Mouse (Mus musculus) CH12.LX (cell line): ENCODE measurements around the gene Gon7. TPM values are rescaled to one million over a fixed set of nuclear protein-coding genes. Genes with fewer than 3 reads are reported as not detected.

Experiments
- DNase-seq: peaks from one replicate; pipeline ENCODE4 v3.0.0-alpha.2; 2013; ENCODE audit errors: extremely low read depth
- H3K27ac ChIP-seq: 2 replicates; pipeline ENCODE4 v1.5.1; 2012; ENCODE audit warnings: low read depth, mild to moderate bottlenecking, control low read depth, moderate library complexity; ENCODE audit not compliant: insufficient read depth
- H3K27me3 ChIP-seq: replicated peaks from 2 replicates; pipeline ENCODE3; 2012; ENCODE audit warnings: inconsistent platforms
- H3K36me3 ChIP-seq, 2 experiments: replicated peaks in 1 of 2; 2 replicates each; pipeline versions ENCODE3 to v1.6.1; 2012; ENCODE audit warnings: inconsistent platforms in 1 of 2, low read length in 1 of 2, mild to moderate bottlenecking in 1 of 2, mixed read lengths in 1 of 2, moderate library complexity in 1 of 2; ENCODE audit not compliant: control insufficient read depth in 1 of 2, insufficient read depth in 1 of 2
- H3K4me1 ChIP-seq, 2 experiments: 2 replicates each; pipeline ENCODE4 v1.6.1; 2012; ENCODE audit warnings: inconsistent platforms in 1 of 2, moderate library complexity in 1 of 2; ENCODE audit not compliant: insufficient read depth in 2 of 2, control insufficient read depth in 1 of 2
- H3K4me2 ChIP-seq: 2 replicates; pipeline ENCODE4 v1.6.1; 2012; ENCODE audit warnings: low read depth, mild to moderate bottlenecking, control low read depth; ENCODE audit not compliant: poor library complexity, insufficient read depth, severe bottlenecking
- H3K4me3 ChIP-seq, 3 experiments: fragments of 150-350 bp in 1 of 3; sonication (generic) in 1 of 3; replicated peaks in 1 of 3; 2 replicates each; pipeline versions ENCODE3 to v1.5.1; 2011 to 2012; ENCODE audit warnings: low read depth in 2 of 3, low read length in 2 of 3, mild to moderate bottlenecking in 2 of 3, moderate library complexity in 2 of 3, control low read depth in 1 of 3, improper control_type of control experiment in 1 of 3, inconsistent platforms in 1 of 3, mixed read lengths in 1 of 3; ENCODE audit not compliant: poor library complexity in 1 of 3
- H3K79me2 ChIP-seq: replicated peaks from 2 replicates; pipeline ENCODE4 v1.6.1; 2012; ENCODE audit warnings: mild to moderate bottlenecking, moderate library complexity; ENCODE audit not compliant: control insufficient read depth, poor library complexity, insufficient read depth, severe bottlenecking; ENCODE audit errors: extremely low read depth
- H3K9ac ChIP-seq: 2 replicates; pipeline ENCODE4 v1.6.1; 2012; ENCODE audit warnings: low read depth, mild to moderate bottlenecking, control low read depth, moderate library complexity; ENCODE audit not compliant: insufficient read depth
- H3K9me3 ChIP-seq: replicated peaks from 2 replicates; pipeline ENCODE3; 2012; ENCODE audit warnings: low read length, inconsistent platforms, mixed read lengths
- BHLHE40 ChIP-seq: IDR thresholded peaks from 2 replicates; pipeline ENCODE4 v1.6.1; 2011; ENCODE audit warnings: mild to moderate bottlenecking, low read depth, low read length, improper control_type of control experiment
- CHD1 ChIP-seq: IDR thresholded peaks from 2 replicates; pipeline ENCODE4 v1.6.1; 2012; ENCODE audit warnings: low read depth, low read length, improper control_type of control experiment, inconsistent platforms
- CHD2 ChIP-seq: IDR thresholded peaks from 2 replicates; pipeline ENCODE4 v1.6.1; 2011; ENCODE audit warnings: low read length, improper control_type of control experiment
- CTCF ChIP-seq, 2 experiments: IDR thresholded peaks in 1 of 2; conservative IDR thresholded peaks in 1 of 2; 2 replicates each; pipeline ENCODE4 v1.5.1; 2011 to 2012; ENCODE audit warnings: low read depth in 2 of 2, low read length in 2 of 2, improper control_type of control experiment in 1 of 2, inconsistent platforms in 1 of 2, mild to moderate bottlenecking in 1 of 2, moderate library complexity in 1 of 2
- E2F4 ChIP-seq: IDR thresholded peaks from 2 replicates; pipeline ENCODE4 v1.6.1; 2011; ENCODE audit warnings: low read depth, low read length, improper control_type of control experiment; ENCODE audit not compliant: insufficient replicate concordance
- ELF1 ChIP-seq: IDR thresholded peaks from 2 replicates; pipeline ENCODE4 v1.6.1; 2014; ENCODE audit warnings: low read depth, mild to moderate bottlenecking, inconsistent platforms, low read length, improper control_type of control experiment
- EP300 ChIP-seq: IDR thresholded peaks from 2 replicates; pipeline ENCODE4 v1.6.1; 2011; ENCODE audit warnings: low read length, improper control_type of control experiment
- IRF4 ChIP-seq: IDR thresholded peaks from 2 replicates; pipeline ENCODE4 v1.6.1; 2014; ENCODE audit warnings: low read depth, mild to moderate bottlenecking, inconsistent platforms, low read length, improper control_type of control experiment
- JUND ChIP-seq: conservative IDR thresholded peaks from 2 replicates; pipeline ENCODE4 v1.6.1; 2011; ENCODE audit warnings: low read depth, low read length, improper control_type of control experiment
- MAFK ChIP-seq: IDR thresholded peaks from 2 replicates; pipeline ENCODE4 v1.6.1; 2011; ENCODE audit warnings: low read length, improper control_type of control experiment; ENCODE audit not compliant: insufficient replicate concordance
- MAX ChIP-seq: IDR thresholded peaks from 2 replicates; pipeline ENCODE4 v1.6.1; 2011; ENCODE audit warnings: low read length, improper control_type of control experiment
- MEF2A ChIP-seq: IDR thresholded peaks from 2 replicates; pipeline ENCODE4 v1.6.1; 2014; ENCODE audit warnings: low read depth, mild to moderate bottlenecking, inconsistent platforms, low read length, improper control_type of control experiment, borderline replicate concordance
- NRF1 ChIP-seq: IDR thresholded peaks from 2 replicates; pipeline ENCODE4 v1.6.1; 2014; ENCODE audit warnings: low read depth, mild to moderate bottlenecking, inconsistent platforms, low read length, improper control_type of control experiment, moderate library complexity
- PAX5 ChIP-seq: IDR thresholded peaks from 2 replicates; pipeline ENCODE4 v1.6.1; 2012; ENCODE audit warnings: low read length, inconsistent platforms, mixed read lengths
- RAD21 ChIP-seq: IDR thresholded peaks from 2 replicates; pipeline ENCODE4 v1.6.1; 2011; ENCODE audit warnings: low read depth, mild to moderate bottlenecking, low read length, improper control_type of control experiment, moderate library complexity
- RCOR1 ChIP-seq: conservative IDR thresholded peaks from 2 replicates; pipeline ENCODE4 v1.6.1; 2012; ENCODE audit warnings: low read depth, mild to moderate bottlenecking, inconsistent platforms, low read length, improper control_type of control experiment
- SMC3 ChIP-seq: IDR thresholded peaks from 2 replicates; pipeline ENCODE4 v1.6.1; 2011; ENCODE audit warnings: low read depth, low read length, improper control_type of control experiment
- TCF12 ChIP-seq: IDR thresholded peaks from 2 replicates; pipeline ENCODE4 v1.6.1; 2014; ENCODE audit warnings: low read depth, mild to moderate bottlenecking, inconsistent platforms, low read length, improper control_type of control experiment
- USF1 ChIP-seq: IDR thresholded peaks from 2 replicates; pipeline ENCODE4 v1.6.1; 2014; ENCODE audit warnings: low read depth, mild to moderate bottlenecking, inconsistent platforms, low read length, improper control_type of control experiment
- ZC3H11A ChIP-seq: IDR thresholded peaks from 2 replicates; pipeline ENCODE4 v1.6.1; 2012; ENCODE audit warnings: low read depth, mild to moderate bottlenecking, inconsistent platforms, low read length, improper control_type of control experiment
- ZMIZ1 ChIP-seq: IDR thresholded peaks from 2 replicates; pipeline ENCODE4 v1.6.1; 2012; ENCODE audit warnings: low read depth, mild to moderate bottlenecking, inconsistent platforms, low read length, improper control_type of control experiment
- dilution Hi-C: fragments of 300-500 bp; cut with MboI; formaldehyde crosslinking; loops from 2 replicates; pipeline ENCODE4 v1.14.3; 2020; ENCODE audit warnings: low sequenced_read_pairs; ENCODE audit not compliant: extremely low pct_unique_long_range_greater_than_20kb, extremely low pct_ligation_motif_present
- in situ Hi-C: fragments of 300-500 bp; cut with MboI; formaldehyde crosslinking; loops from 3 replicates; pipeline ENCODE4 v1.14.3; 2019; ENCODE audit warnings: low sequenced_read_pairs, low pct_ligation_motif_present, low pct_unique_long_range_greater_than_20kb, mixed read lengths
- polyA plus RNA-seq: library from polyadenylated mRNA; unstranded; fragments of >175 nt; gene quantifications from 2 replicates; pipeline ENCODE4 v1.2.1, GENCODE M21; 2012; ENCODE audit warnings: low read depth; ENCODE audit not compliant: insufficient read length
- total RNA-seq, 2 experiments: library from RNA; depleted of rRNA; stranded (reverse); fragments of 300-350 nt in 1 of 2; fragments of >200 nt in 1 of 2; gene quantifications; 2 replicates each; pipeline ENCODE4 v1.2.3; 2012 to 2014

Gon7 gene
- total and polyA plus RNA-seq, 3 experiments, result 20.9 to 30.0 (median 21.1) TPM

GRCm38 (mm10) chr12:102733381-102733780, 24.2 kb downstream of the Gon7 start:
- Histone ChIP-seq H3K4me1 (peaks cover 0 to 7% of the 10 kb centered on the region in 2 experiments; a peak in 1 of 4 replicates), H3K79me2 (no peaks in the 10 kb centered on the region), H3K36me3 (no peaks in the 10 kb centered on the region), H3K4me2 (no peak overlapping the region), H3K9ac (no peak overlapping the region), H3K4me3 (no peak overlapping the region), H3K27me3 (no peaks in the 10 kb centered on the region), H3K27ac (no peak overlapping the region), H3K9me3 (no peaks in the 10 kb centered on the region)
- peak; percentile 67 for DNase-seq
- in situ Hi-C loops (no loop called here), dilution Hi-C loops (no loop called here)
- TF ChIP-seq CTCF (conservative IDR thresholded peaks at IDR 0.05 in 1 of 2, IDR thresholded peaks at IDR 0.05 in 1 of 2; ENCODE audit: low read depth in 2 of 2, low read length in 2 of 2) (peak; percentile 56 to 81; a peak in 3 of 4 replicates), USF1 (no peak), SMC3 (peak; percentile 68), RAD21 (peak; percentile 74)

- no peak for DNase-seq
- in situ Hi-C loops, result no loop called here
- Histone ChIP-seq H3K27ac (no peak overlapping the region), H3K4me3 (no peak overlapping the region), H3K27me3 (no peaks in the 10 kb centered on the region), H3K9me3 (no peaks in the 10 kb centered on the region), H3K79me2 (no peaks in the 10 kb centered on the region), H3K4me1 (peaks cover 0 to 11% of the 10 kb centered on the region in 2 experiments; a peak in 1 of 4 replicates), H3K4me2 (no peak overlapping the region), H3K9ac (no peak overlapping the region), H3K36me3 (no peaks in the 10 kb centered on the region)
- TF ChIP-seq TCF12 (no peak), IRF4 (no peak), CHD1 (no peak), EP300 (no peak), E2F4 (no peak), ZC3H11A (no peak), USF1 (no peak), CTCF (conservative IDR thresholded peaks at IDR 0.05 in 1 of 2, IDR thresholded peaks at IDR 0.05 in 1 of 2; ENCODE audit: low read depth in 2 of 2, low read length in 2 of 2) (no peak), ELF1 (no peak), RCOR1 (no peak), MEF2A (no peak), NRF1 (no peak), MAFK (no peak), PAX5 (no peak), JUND (no peak), ZMIZ1 (no peak), BHLHE40 (no peak), MAX (no peak), CHD2 (no peak)
- dilution Hi-C loops, result no loop called here
Measured at GRCm38 (mm10) chr12:102730798-102731619, 26.6 kb downstream of the Gon7 start.
